Mouse (Mus musculus): ENCODE measurements at regions not wholly inside any gene's neighbourhood (a gene's known extent, or its start where the extent isn't known, plus 50 kb on each side); places are given as distances from the start of the nearest gene placed in this dataset.

DNA sequence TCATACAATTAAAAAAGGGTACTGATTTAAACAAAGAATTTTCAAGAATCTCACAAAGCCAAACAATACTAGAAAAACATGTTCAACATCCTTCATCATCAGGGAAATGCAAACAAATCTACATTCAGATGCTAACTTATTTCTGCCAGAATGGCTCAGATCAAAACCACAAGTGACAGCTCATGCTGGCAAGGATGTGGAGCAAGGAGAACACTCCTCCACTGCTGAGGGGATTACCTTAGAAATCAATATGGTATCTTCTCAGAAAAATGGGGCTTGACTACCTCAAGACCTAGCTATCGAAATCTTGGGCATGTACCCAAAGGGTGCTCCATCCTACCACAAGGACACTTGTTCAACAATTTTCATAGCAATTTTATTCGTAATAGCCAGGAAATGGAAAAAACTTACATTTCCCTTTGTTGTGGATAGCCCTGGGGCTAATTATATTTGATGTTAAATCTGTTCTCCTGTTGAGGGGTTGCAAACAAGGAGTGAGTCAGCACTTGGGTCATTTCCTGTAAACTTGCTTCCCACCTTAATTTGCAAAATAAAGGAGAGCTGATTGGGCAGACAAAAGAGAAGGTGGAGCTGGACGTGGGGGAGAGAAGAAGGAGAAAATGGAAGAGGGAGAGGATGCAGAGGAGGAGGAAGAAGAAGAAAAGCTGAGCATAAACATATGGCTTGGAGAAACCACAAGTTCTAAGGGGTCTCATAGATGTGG lies 113.3 kb upstream of the B430305J03Rik start:
- H3K4me3 ChIP-seq (ENCODE audit: low read depth, low read length): no peak overlapping the region
- H3K4me1 ChIP-seq (ENCODE audit: control insufficient read depth, insufficient read depth, insufficient read length, low read length): no peaks in the 10 kb centered on the region
- no peaks in the 10 kb centered on the region for H3K36me3 ChIP-seq (ENCODE audit: control insufficient read depth, insufficient read depth, low read length)
- TF ChIP-seq POLR2A (IDR thresholded peaks at IDR 0.05; ENCODE audit: low read depth, low read length) (no peak), CTCF (IDR thresholded peaks at IDR 0.05; ENCODE audit: extremely low read depth, insufficient read length, insufficient replicate concordance, low read depth, low read length) (no peak)
- WGBS: 56% methylated on average over 3 of the region's 3 CpGs
- no peak overlapping the region for H3K27ac ChIP-seq (ENCODE audit: insufficient read depth, low read depth, low read length)
- no peaks in the 10 kb centered on the region for H3K27me3 ChIP-seq (ENCODE audit: control insufficient read depth, insufficient read depth, low read length)

- no peak overlapping the region for H3K4me3 ChIP-seq (ENCODE audit: low read depth, low read length)
- H3K4me1 ChIP-seq (ENCODE audit: control insufficient read depth, insufficient read depth, insufficient read length, low read length): no peaks in the 10 kb centered on the region
- WGBS: 22% methylated on average over 2 of the region's 2 CpGs
- no peaks in the 10 kb centered on the region for H3K36me3 ChIP-seq (ENCODE audit: control insufficient read depth, insufficient read depth, low read length)
- no peaks in the 10 kb centered on the region for H3K27me3 ChIP-seq (ENCODE audit: control insufficient read depth, insufficient read depth, low read length)
- TF ChIP-seq POLR2A (IDR thresholded peaks at IDR 0.05; ENCODE audit: low read depth, low read length): no peak
- no peak for TF ChIP-seq CTCF (IDR thresholded peaks at IDR 0.05; ENCODE audit: extremely low read depth, insufficient read length, insufficient replicate concordance, low read depth, low read length)
- H3K27ac ChIP-seq (ENCODE audit: insufficient read depth, low read depth, low read length): no peak overlapping the region
Observed at GRCm38 (mm10) chr3:61475018-61475417, 109.3 kb upstream of the B430305J03Rik start.

DNA sequence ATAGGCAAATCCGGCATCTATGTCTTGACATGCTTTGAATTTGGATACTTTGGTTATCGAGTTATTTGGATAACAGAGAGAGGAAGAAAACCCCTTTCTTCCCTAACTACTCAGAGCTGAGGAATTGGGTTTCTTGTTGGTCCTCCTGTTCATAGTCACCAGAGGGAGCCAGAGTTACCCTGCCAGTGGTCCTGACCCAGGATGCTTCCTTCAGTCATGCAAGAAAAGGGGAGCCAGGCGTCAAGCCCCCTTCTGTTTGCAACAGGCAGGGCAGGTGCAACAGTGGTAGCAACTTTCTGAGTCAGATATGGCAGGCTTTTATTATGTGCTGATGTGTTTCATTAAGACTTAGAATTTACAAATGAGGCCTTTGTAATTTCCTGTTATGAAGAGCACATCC lies 101.4 kb upstream of the B430305J03Rik start:
- WGBS: 29% methylated on average over 3 of the region's 3 CpGs
- Histone ChIP-seq H3K4me3 (ENCODE audit: low read depth, low read length) (no peak overlapping the region), H3K27me3 (ENCODE audit: control insufficient read depth, insufficient read depth, low read length) (no peaks in the 10 kb centered on the region), H3K27ac (ENCODE audit: insufficient read depth, low read depth, low read length) (no peak overlapping the region), H3K4me1 (ENCODE audit: control insufficient read depth, insufficient read depth, insufficient read length, low read length) (no peaks in the 10 kb centered on the region), H3K36me3 (ENCODE audit: control insufficient read depth, insufficient read depth, low read length) (no peaks in the 10 kb centered on the region)
- TF ChIP-seq CTCF (IDR thresholded peaks at IDR 0.05; ENCODE audit: extremely low read depth, insufficient read length, insufficient replicate concordance, low read depth, low read length): peak; percentile 12; the same call in 1 of the 2 replicates
- TF ChIP-seq POLR2A (IDR thresholded peaks at IDR 0.05; ENCODE audit: low read depth, low read length): no peak

GRCm38 (mm10) chr3:61466641-61467040 lies 100.9 kb upstream of the B430305J03Rik start:
- Histone ChIP-seq H3K4me3 (ENCODE audit: low read depth, low read length) (no peak overlapping the region), H3K4me1 (ENCODE audit: control insufficient read depth, insufficient read depth, insufficient read length, low read length) (no peaks in the 10 kb centered on the region), H3K27me3 (ENCODE audit: control insufficient read depth, insufficient read depth, low read length) (no peaks in the 10 kb centered on the region), H3K36me3 (ENCODE audit: control insufficient read depth, insufficient read depth, low read length) (no peaks in the 10 kb centered on the region), H3K27ac (ENCODE audit: insufficient read depth, low read depth, low read length) (no peak overlapping the region)
- WGBS: 53% methylated on average over 2 of the region's 2 CpGs
- TF ChIP-seq POLR2A (IDR thresholded peaks at IDR 0.05; ENCODE audit: low read depth, low read length): no peak
- TF ChIP-seq CTCF (IDR thresholded peaks at IDR 0.05; ENCODE audit: extremely low read depth, insufficient read length, insufficient replicate concordance, low read depth, low read length): no peak

DNA sequence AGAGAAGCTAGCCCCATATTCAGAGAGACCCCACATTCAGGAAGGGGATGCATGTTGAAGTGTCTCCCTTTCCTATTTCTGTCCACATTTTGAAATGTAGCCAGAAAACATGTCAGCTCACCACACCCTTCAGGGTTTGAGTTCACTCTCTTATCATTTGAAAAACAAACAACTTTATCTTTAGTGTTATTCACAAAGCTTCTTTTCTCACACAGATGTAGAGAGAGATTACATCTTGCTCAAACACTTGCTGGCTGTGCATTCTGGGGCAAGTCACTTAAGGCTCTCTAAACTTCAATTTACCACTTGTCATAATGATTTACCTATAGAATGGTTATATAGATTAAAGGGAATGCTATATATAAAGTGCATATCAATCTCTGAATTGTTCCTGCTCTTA lies 94.3 kb upstream of the B430305J03Rik start:
- Histone ChIP-seq H3K27ac (ENCODE audit: insufficient read depth, low read depth, low read length) (no peak overlapping the region), H3K36me3 (ENCODE audit: control insufficient read depth, insufficient read depth, low read length) (no peaks in the 10 kb centered on the region), H3K27me3 (ENCODE audit: control insufficient read depth, insufficient read depth, low read length) (no peaks in the 10 kb centered on the region), H3K4me3 (ENCODE audit: low read depth, low read length) (no peak overlapping the region), H3K4me1 (ENCODE audit: control insufficient read depth, insufficient read depth, insufficient read length, low read length) (no peaks in the 10 kb centered on the region)
- TF ChIP-seq CTCF (IDR thresholded peaks at IDR 0.05; ENCODE audit: extremely low read depth, insufficient read length, insufficient replicate concordance, low read depth, low read length): no peak
- TF ChIP-seq POLR2A (IDR thresholded peaks at IDR 0.05; ENCODE audit: low read depth, low read length): no peak

- Histone ChIP-seq H3K4me1 (ENCODE audit: control insufficient read depth, insufficient read depth, insufficient read length, low read length) (no peaks in the 10 kb centered on the region), H3K27ac (ENCODE audit: insufficient read depth, low read depth, low read length) (no peak overlapping the region), H3K27me3 (ENCODE audit: control insufficient read depth, insufficient read depth, low read length) (no peaks in the 10 kb centered on the region), H3K4me3 (ENCODE audit: low read depth, low read length) (no peak overlapping the region), H3K36me3 (ENCODE audit: control insufficient read depth, insufficient read depth, low read length) (no peaks in the 10 kb centered on the region)
- TF ChIP-seq POLR2A (IDR thresholded peaks at IDR 0.05; ENCODE audit: low read depth, low read length) (no peak), CTCF (IDR thresholded peaks at IDR 0.05; ENCODE audit: extremely low read depth, insufficient read length, insufficient replicate concordance, low read depth, low read length) (no peak)
- 94% methylated on average over 2 of the region's 2 CpGs for WGBS
Observed at GRCm38 (mm10) chr3:61456598-61456997, 90.8 kb upstream of the B430305J03Rik start.

GRCm38 (mm10) chr3:61442000-61442739 lies 76.4 kb upstream of the B430305J03Rik start:
- WGBS: 78% methylated on average over 2 of the region's 2 CpGs
- H3K27ac ChIP-seq (ENCODE audit: insufficient read depth, low read depth, low read length): no peak overlapping the region
- no peaks in the 10 kb centered on the region for H3K27me3 ChIP-seq (ENCODE audit: control insufficient read depth, insufficient read depth, low read length)
- no peak overlapping the region for H3K4me3 ChIP-seq (ENCODE audit: low read depth, low read length)
- H3K4me1 ChIP-seq (ENCODE audit: control insufficient read depth, insufficient read depth, insufficient read length, low read length): no peaks in the 10 kb centered on the region
- H3K36me3 ChIP-seq (ENCODE audit: control insufficient read depth, insufficient read depth, low read length): no peaks in the 10 kb centered on the region
- no peak for TF ChIP-seq POLR2A (IDR thresholded peaks at IDR 0.05; ENCODE audit: low read depth, low read length)
- no peak for TF ChIP-seq CTCF (IDR thresholded peaks at IDR 0.05; ENCODE audit: extremely low read depth, insufficient read length, insufficient replicate concordance, low read depth, low read length)
